Mouse (Mus musculus) midbrain, embryonic 15.5 days (tissue): ENCODE measurements around the gene Cavin3. TPM values are rescaled to one million over a fixed set of nuclear protein-coding genes. Genes with fewer than 3 reads are reported as not detected.

ENCODE experiments used
- ATAC-seq: fragments of 200-750 bp; cut with Nextera tagmentation; replicated peaks from 2 replicates; pipeline ENCODE4 v1.8.0; 2017; ENCODE audit warnings: moderate TSS enrichment
- H3K27ac ChIP-seq: fragments of 300-500 bp; sonication (generic); 2 replicates; pipeline ENCODE4 v1.5.1; 2015; ENCODE audit warnings: mild to moderate bottlenecking, inconsistent platforms
- H3K27me3 ChIP-seq: fragments of 300-500 bp; sonication (generic); replicated peaks from 2 replicates; pipeline ENCODE4 v1.6.1; 2015; ENCODE audit warnings: inconsistent platforms
- H3K36me3 ChIP-seq: fragments of 300-500 bp; sonication (generic); replicated peaks from 2 replicates; pipeline ENCODE4 v1.6.1; 2015; ENCODE audit warnings: inconsistent platforms
- H3K4me1 ChIP-seq: fragments of 300-500 bp; sonication (generic); 2 replicates; pipeline ENCODE4 v1.6.1; 2015; ENCODE audit warnings: inconsistent platforms
- H3K4me2 ChIP-seq: fragments of 300-500 bp; sonication (generic); 2 replicates; pipeline ENCODE4 v1.6.1; 2015; ENCODE audit warnings: inconsistent platforms, mild to moderate bottlenecking, moderate library complexity
- H3K4me3 ChIP-seq: fragments of 300-500 bp; sonication (generic); 2 replicates; pipeline ENCODE4 v1.5.1; 2015; ENCODE audit warnings: mild to moderate bottlenecking, inconsistent platforms
- H3K9ac ChIP-seq: fragments of 300-500 bp; sonication (generic); 2 replicates; pipeline ENCODE4 v1.6.1; 2015; ENCODE audit warnings: mild to moderate bottlenecking, inconsistent platforms
- H3K9me3 ChIP-seq: fragments of 300-500 bp; sonication (generic); 2 replicates; pipeline ENCODE4 v1.6.1; 2016; ENCODE audit warnings: inconsistent platforms
- WGBS: fragments of 180-500 bp; shearing (Covaris S2); methylation state at CpG from one replicate; pipeline ENCODE4 v1.1.7; 2015; ENCODE audit warnings: mixed read lengths; 5-methylcytosine and 5-hydroxymethylcytosine counted together
- polyA plus RNA-seq: library from polyadenylated mRNA; unstranded; fragments of >200 nt; fragmentation: Nextera tagmentation; extraction: Ambion mirVana; gene quantifications from 2 replicates; pipeline ENCODE4 v1.2.1, GENCODE M21; 2015

Gene Cavin3
- polyA plus RNA-seq, 1 experiment from 2014 or later, result 27.1 TPM

GRCm38 (mm10) chr7:105507257-105507656 lies 25.2 kb upstream of the Cavin3 start:
- no peaks in the 10 kb centered on the region for H3K9me3 ChIP-seq
- no peak overlapping the region for H3K27ac ChIP-seq
- H3K36me3 ChIP-seq, result no peaks in the 10 kb centered on the region
- H3K4me2 ChIP-seq, result no peak overlapping the region
- ATAC-seq, result no peak
- no peak overlapping the region for H3K4me3 ChIP-seq
- 86% methylated on average over 4 of the region's 4 CpGs for WGBS
- H3K27me3 ChIP-seq, result no peaks in the 10 kb centered on the region
- H3K4me1 ChIP-seq, result no peaks in the 10 kb centered on the region
- no peak overlapping the region for H3K9ac ChIP-seq

GRCm38 (mm10) chr7:105501984-105502383 lies 19.9 kb upstream of the Cavin3 start:
- Histone ChIP-seq H3K27ac (no peak overlapping the region), H3K27me3 (no peaks in the 10 kb centered on the region), H3K4me2 (no peak overlapping the region), H3K4me3 (no peak overlapping the region), H3K36me3 (no peaks in the 10 kb centered on the region), H3K9me3 (no peaks in the 10 kb centered on the region), H3K4me1 (no peaks in the 10 kb centered on the region), H3K9ac (no peak overlapping the region)
- WGBS, result 90% methylated on average over 4 of the region's 4 CpGs
- no peak for ATAC-seq

- Histone ChIP-seq H3K9ac (no peak overlapping the region), H3K4me3 (no peak overlapping the region), H3K4me1 (no peaks in the 10 kb centered on the region), H3K27ac (no peak overlapping the region), H3K36me3 (no peaks in the 10 kb centered on the region), H3K4me2 (no peak overlapping the region), H3K9me3 (no peaks in the 10 kb centered on the region), H3K27me3 (no peaks in the 10 kb centered on the region)
- WGBS, result 92% methylated on average over 1 of the region's 1 CpGs
- no peak for ATAC-seq
These were observed 17.6 kb upstream of the Cavin3 start for GRCm38 (mm10) chr7:105499676-105500075.

GRCm38 (mm10) chr7:105498854-105499492 lies 16.9 kb upstream of the Cavin3 start:
- ATAC-seq, result no peak
- no peaks in the 10 kb centered on the region for H3K27me3 ChIP-seq
- no peak overlapping the region for H3K27ac ChIP-seq
- H3K9me3 ChIP-seq, result no peaks in the 10 kb centered on the region
- H3K9ac ChIP-seq, result no peak overlapping the region
- WGBS, result 53% methylated on average over 10 of the region's 10 CpGs
- H3K36me3 ChIP-seq, result no peaks in the 10 kb centered on the region
- H3K4me2 ChIP-seq, result no peak overlapping the region
- no peak overlapping the region for H3K4me3 ChIP-seq
- H3K4me1 ChIP-seq, result no peaks in the 10 kb centered on the region

GRCm38 (mm10) chr7:105497881-105498280 lies 15.8 kb upstream of the Cavin3 start:
- Histone ChIP-seq H3K9ac (no peak overlapping the region), H3K27ac (no peak overlapping the region), H3K4me2 (no peak overlapping the region), H3K4me3 (no peak overlapping the region), H3K4me1 (no peaks in the 10 kb centered on the region), H3K9me3 (no peaks in the 10 kb centered on the region), H3K27me3 (no peaks in the 10 kb centered on the region), H3K36me3 (no peaks in the 10 kb centered on the region)
- no peak for ATAC-seq
- 95% methylated on average over 3 of the region's 3 CpGs for WGBS

- H3K4me3 ChIP-seq, result no peak overlapping the region
- no peak overlapping the region for H3K27ac ChIP-seq
- 85% methylated on average over 6 of the region's 6 CpGs for WGBS
These were observed 5.2 kb upstream of the Cavin3 start for GRCm38 (mm10) chr7:105487104-105487876.

GRCm38 (mm10) chr7:105485029-105485428 lies 2.9 kb upstream of the Cavin3 start:
- Histone ChIP-seq H3K27me3 (no peaks in the 10 kb centered on the region), H3K36me3 (no peaks in the 10 kb centered on the region), H3K4me1 (peaks cover 21% of the 10 kb centered on the region), H3K9ac (no peak overlapping the region), H3K4me3 (no peak overlapping the region), H3K27ac (no peak overlapping the region), H3K4me2 (no peak overlapping the region), H3K9me3 (no peaks in the 10 kb centered on the region)
- 84% methylated on average over 5 of the region's 5 CpGs for WGBS
- ATAC-seq, result no peak

More at GRCm38 (mm10) chr7:105487104-105487876, 5.2 kb upstream of the Cavin3 start:
- no peaks in the 10 kb centered on the region for H3K9me3 ChIP-seq
- H3K4me1 ChIP-seq, result peaks cover 4% of the 10 kb centered on the region
- no peak for ATAC-seq
- no peaks in the 10 kb centered on the region for H3K27me3 ChIP-seq
- H3K36me3 ChIP-seq, result no peaks in the 10 kb centered on the region
- no peak overlapping the region for H3K4me2 ChIP-seq
- no peak overlapping the region for H3K9ac ChIP-seq

- ATAC-seq, result peak; percentile 8; the same call in 1 of the 2 replicates
- peak overlapping the region; percentile 55 for H3K27ac ChIP-seq
- 54% methylated on average over 8 of the region's 8 CpGs for WGBS
These were observed 326 bp upstream of the Cavin3 start for GRCm38 (mm10) chr7:105482426-105482825.

GRCm38 (mm10) chr7:105480561-105481504 lies 1.3 kb downstream of the Cavin3 start:
- Histone ChIP-seq H3K36me3 (no peaks in the 10 kb centered on the region), H3K4me1 (peaks cover 21% of the 10 kb centered on the region), H3K27me3 (no peaks in the 10 kb centered on the region), H3K4me2 (peak overlapping the region; percentile 74), H3K4me3 (peak overlapping the region; percentile 42), H3K27ac (peak overlapping the region; percentile 55; the same call in 1 of the 2 replicates), H3K9ac (peak overlapping the region; percentile 55; the same call in 1 of the 2 replicates), H3K9me3 (no peaks in the 10 kb centered on the region)
- ATAC-seq, result 0 out of 2 replicates have a peak, but pooled peaks have one; percentile 1
- WGBS, result 67% methylated on average over 23 of the region's 23 CpGs

More at GRCm38 (mm10) chr7:105482426-105482825, 326 bp upstream of the Cavin3 start:
- H3K9ac ChIP-seq, result peak overlapping the region; percentile 55
- H3K36me3 ChIP-seq, result no peaks in the 10 kb centered on the region
- H3K9me3 ChIP-seq, result no peaks in the 10 kb centered on the region
- H3K4me2 ChIP-seq, result peak overlapping the region; percentile 74
- peaks cover 21% of the 10 kb centered on the region for H3K4me1 ChIP-seq
- H3K27me3 ChIP-seq, result no peaks in the 10 kb centered on the region
- peak overlapping the region; percentile 42 for H3K4me3 ChIP-seq

- Histone ChIP-seq H3K27me3 (no peaks in the 10 kb centered on the region), H3K4me1 (peaks cover 21% of the 10 kb centered on the region), H3K9me3 (no peaks in the 10 kb centered on the region), H3K4me3 (no peak overlapping the region), H3K27ac (0 out of 2 replicates have a peak overlapping the region, but pooled peaks have one; percentile 55), H3K36me3 (no peaks in the 10 kb centered on the region), H3K4me2 (no peak overlapping the region), H3K9ac (no peak overlapping the region)
- no peak for ATAC-seq
- WGBS, result 54% methylated on average over 5 of the region's 5 CpGs
These were observed 2.0 kb downstream of the Cavin3 start for GRCm38 (mm10) chr7:105480081-105480480.

GRCm38 (mm10) chr7:105479232-105479631 lies 2.9 kb downstream of the Cavin3 start:
- Histone ChIP-seq H3K36me3 (no peaks in the 10 kb centered on the region), H3K9me3 (no peaks in the 10 kb centered on the region), H3K4me2 (no peak overlapping the region), H3K27ac (no peak overlapping the region), H3K27me3 (no peaks in the 10 kb centered on the region), H3K4me3 (no peak overlapping the region), H3K9ac (no peak overlapping the region), H3K4me1 (peaks cover 21% of the 10 kb centered on the region)
- ATAC-seq, result no peak
- 88% methylated on average over 6 of the region's 6 CpGs for WGBS

GRCm38 (mm10) chr7:105478344-105478743 lies 3.8 kb downstream of the Cavin3 start:
- Histone ChIP-seq H3K4me1 (peaks cover 21% of the 10 kb centered on the region), H3K27me3 (no peaks in the 10 kb centered on the region), H3K4me2 (no peak overlapping the region), H3K9me3 (no peaks in the 10 kb centered on the region), H3K9ac (no peak overlapping the region), H3K27ac (no peak overlapping the region), H3K36me3 (no peaks in the 10 kb centered on the region), H3K4me3 (no peak overlapping the region)
- WGBS, result 82% methylated on average over 8 of the region's 8 CpGs
- ATAC-seq, result no peak
